Mouse (Mus musculus) kidney, adult 11 months (tissue): ENCODE measurements around the gene Rnf141.
A peak's percentile ranks its signal among the peaks of the same experiment; 100 is the strongest.

ENCODE experiments used
- DNase-seq: peaks from one replicate; pipeline ENCODE4 v3.0.0; 2022

Gene Rnf141

DNA sequence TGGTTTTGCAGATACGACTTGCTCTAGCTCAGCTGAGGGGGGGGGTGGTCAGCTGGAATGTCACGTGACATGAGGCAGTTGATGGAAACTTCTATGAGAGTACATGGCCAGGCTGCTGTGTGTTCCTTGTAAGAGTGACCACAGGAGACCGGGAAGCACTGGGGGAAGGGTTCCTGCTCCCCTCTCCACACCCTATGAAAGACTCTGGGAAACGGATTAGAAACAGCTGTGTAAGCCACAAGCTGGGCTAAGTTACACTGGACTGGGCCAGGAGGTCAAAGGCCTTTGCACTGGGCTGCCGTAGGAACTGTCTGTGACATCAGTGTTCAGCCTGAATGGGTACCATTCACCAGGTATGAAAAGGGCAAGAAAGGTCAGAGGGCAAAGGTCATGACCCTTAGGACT, 90.3 kb downstream of the Rnf141 start:
- DNase-seq = peak; percentile 57

DNA sequence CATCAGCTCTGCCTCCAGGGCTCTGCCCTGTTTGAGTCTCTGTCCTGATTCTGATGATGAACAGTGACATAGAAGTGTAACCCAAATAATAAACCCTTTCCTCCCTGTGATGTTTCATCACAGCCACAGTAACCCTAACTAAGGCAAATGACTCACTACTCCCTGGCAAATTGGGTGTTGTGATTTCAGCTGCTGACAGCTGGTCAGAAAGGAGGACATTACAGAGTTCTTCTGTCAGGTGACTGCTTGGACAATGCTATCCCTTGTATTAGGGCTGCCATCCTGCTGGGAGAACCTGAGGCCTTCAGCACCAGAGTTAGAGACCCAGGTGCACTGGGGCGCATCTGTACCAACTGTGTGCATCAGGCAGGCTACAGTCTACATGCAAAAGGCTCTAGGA, 90.9 kb downstream of the Rnf141 start:
- DNase-seq = no peak

DNA sequence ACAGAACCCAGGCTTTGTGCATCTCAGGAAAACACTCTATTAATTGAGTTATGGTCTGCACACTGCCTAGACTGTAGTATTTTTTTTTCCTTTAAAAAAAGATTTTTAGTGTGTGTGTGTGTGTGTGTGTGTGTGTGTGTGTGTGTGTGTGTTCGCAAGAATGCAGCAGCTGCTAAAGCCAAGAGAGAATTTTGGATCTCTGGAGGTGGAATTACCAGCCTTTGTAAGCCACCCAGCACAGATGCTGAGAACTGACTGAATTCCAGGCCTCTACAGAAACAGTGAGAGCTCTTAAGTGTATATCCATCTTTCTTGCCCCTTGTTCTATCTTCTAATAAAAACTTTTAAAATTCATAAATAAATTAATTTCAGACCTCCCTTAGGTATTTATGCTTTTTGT, 92.6 kb downstream of the Rnf141 start:
- no peak for DNase-seq

DNA sequence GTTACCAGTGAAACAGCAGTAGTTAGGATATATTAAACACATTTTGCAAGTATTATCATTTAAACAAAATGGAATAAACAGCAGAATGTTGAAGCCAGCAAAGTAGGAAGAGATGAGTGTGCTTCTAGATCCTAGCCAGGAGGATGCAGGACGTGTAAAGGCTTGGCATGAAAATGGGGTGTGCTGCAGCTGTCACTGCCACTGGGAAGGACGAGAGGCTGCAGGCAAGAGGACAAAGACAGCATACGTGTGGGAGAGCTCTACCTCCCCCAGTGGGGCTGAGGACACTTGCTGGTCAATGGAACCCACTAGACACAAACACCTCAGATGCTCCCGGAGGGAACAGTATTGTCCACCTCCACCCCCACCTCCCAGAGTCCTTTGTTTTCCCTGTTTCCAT, 93.4 kb downstream of the Rnf141 start:
- no peak for DNase-seq
